Mouse (Mus musculus) gastrocnemius, postnatal 36 days (tissue): ENCODE results near the gene Opcml. TPM values are rescaled to one million over a fixed set of nuclear protein-coding genes. Genes with fewer than 3 reads are reported as not detected.

Experiments
- DNase-seq, 2 experiments: peaks; one replicate each; pipeline ENCODE4 v3.0.0; 2022
- intact Hi-C: fragments of 180-260 bp; cut with DNase I; formaldehyde crosslinking; loops from one replicate; pipeline ENCODE4 v1.15.1; 2025
- total RNA-seq, 2 experiments: library from RNA; stranded (reverse); gene quantifications; 2 replicates each; pipeline ENCODE4 v1.2.3; 2021

Opcml gene
- total RNA-seq, 2 experiments from 2014 or later = 1.0 to 1.5 TPM

DNA sequence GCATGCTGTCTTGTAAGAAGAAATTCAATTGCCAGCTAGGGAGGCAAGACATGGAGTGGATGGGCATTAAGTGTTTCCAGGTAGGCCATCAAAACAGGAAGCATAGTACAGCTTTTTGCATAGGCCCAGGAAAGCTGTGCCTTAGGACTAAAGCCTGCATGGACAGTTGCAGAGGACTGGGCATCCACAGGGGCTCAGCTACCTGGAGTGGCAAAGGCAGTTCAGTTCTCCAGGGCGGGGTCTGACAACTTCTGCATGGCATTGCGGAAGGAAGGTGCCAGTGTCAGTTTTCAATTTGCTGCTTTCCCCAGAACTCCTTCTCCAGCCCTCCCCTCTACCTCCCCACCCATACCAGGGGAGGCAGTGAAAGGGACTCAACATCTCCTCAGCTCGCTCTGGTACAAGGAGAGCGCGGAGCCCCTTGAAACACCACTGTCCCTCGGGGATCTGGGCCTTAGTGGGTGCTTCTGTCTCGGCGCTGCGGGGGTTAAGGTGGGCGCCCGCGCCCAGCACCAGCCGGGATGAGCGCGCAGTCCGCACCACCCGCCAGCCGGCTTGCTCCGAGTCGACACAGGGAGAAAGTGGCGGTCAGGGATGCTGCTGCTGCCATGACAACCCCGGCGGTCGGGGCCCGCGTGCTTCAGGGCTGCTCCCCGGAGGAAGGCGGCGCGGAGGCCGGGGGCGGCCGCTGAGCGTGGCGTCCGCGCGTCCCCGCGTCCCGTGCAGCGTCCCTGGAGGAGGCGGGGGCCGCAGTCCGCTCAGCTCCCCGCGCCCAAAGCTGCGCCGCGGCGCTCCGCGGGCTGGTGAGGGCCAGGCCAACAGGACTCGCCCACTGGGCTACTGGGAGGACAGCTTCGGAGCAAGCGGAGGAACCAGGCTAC is 612.4 kb downstream of the Opcml start:
- no peak for DNase-seq
- intact Hi-C loops = no loop called here

- intact Hi-C loops = no loop called here
- DNase-seq = peak in 1 of 2 experiments; percentile 11
Observed at GRCm38 (mm10) chr9:28403831-28404562, 613.4 kb downstream of the Opcml start.

GRCm38 (mm10) chr9:28404616-28405015 is 614.0 kb downstream of the Opcml start:
- intact Hi-C loops = no loop called here
- no peak for DNase-seq

DNA sequence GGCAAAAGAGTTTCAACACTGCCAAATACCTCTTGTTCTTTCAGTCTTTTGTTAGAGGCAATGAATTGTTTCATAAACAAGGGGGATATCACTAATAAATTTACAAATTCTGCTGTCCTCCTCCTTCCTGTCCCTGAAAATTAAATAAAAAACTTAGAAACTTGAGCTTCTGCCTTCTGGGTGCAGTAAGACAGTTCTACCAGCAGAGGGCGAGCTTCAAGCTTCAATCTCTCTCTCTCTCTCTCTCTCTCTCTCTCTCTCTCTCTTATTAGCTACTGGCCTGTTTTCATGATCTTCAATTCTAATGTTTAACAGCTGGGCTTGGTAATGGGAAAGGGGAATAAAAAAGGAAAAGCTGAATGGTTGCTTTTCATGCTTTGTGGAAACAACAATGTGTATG is 615.2 kb downstream of the Opcml start:
- intact Hi-C loops = no loop called here
- DNase-seq = no peak

DNA sequence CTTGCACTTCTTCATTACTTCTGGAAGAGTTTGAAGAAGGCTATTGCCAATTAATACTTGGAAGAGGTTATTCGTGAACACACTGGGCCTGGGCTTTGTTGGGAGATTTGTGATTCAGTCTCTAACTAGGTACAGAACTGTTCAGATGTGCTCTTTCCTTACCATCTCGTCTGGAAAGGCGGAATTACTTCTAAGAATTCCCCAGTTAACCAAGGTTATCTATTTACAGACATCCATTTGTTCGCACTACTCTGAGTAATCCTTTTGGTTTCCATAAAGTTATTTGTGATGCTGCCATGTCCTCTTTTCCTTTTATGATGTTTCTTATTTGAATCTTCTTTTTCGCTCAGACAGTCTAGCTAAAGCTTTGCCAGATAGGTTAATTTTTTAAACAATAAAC is 630.2 kb downstream of the Opcml start:
- no peak for DNase-seq
- intact Hi-C loops = no loop called here

- DNase-seq = no peak
- intact Hi-C loops = no loop called here
Observed at GRCm38 (mm10) chr9:28423407-28423806, 632.8 kb downstream of the Opcml start.

DNA sequence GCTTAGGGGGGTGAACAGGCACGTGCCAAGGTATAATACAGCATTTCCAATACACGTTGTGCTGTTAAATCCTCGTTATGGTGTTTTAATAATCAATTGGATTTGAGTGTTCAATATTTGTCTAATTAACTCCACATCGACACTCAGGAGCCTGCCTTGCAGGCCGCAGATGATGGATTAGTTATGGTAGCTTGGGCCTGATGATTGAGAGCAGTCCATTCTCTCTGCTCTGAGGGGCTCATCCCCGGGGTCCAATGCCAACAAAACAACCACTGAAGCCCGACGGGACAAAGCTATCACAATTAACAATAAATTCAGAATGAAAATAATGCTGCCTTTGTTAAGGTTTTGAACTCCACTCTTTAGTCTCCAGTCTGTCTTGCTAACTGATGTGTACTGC is 641.6 kb downstream of the Opcml start:
- intact Hi-C loops = no loop called here
- no peak for DNase-seq

DNA sequence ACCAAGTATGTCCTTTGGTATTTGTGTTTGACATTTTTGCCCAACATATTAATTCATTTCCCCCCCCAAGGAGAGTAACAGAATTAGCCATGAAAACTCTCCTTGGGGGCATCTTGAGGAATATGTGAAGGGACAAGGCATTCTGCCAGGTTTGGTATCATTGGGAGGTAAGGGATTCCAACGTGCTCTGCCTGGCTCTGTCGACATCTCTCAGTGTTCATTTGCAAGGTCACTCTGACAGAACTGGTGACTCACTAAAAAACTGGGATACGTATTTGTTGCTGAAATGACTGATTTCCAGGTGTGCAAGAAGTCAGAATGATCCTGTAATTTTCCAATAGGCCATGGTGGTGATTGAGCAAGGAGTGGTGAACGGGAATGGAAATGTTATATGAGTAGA is 648.2 kb downstream of the Opcml start:
- no peak for DNase-seq
- intact Hi-C loops = no loop called here

DNA sequence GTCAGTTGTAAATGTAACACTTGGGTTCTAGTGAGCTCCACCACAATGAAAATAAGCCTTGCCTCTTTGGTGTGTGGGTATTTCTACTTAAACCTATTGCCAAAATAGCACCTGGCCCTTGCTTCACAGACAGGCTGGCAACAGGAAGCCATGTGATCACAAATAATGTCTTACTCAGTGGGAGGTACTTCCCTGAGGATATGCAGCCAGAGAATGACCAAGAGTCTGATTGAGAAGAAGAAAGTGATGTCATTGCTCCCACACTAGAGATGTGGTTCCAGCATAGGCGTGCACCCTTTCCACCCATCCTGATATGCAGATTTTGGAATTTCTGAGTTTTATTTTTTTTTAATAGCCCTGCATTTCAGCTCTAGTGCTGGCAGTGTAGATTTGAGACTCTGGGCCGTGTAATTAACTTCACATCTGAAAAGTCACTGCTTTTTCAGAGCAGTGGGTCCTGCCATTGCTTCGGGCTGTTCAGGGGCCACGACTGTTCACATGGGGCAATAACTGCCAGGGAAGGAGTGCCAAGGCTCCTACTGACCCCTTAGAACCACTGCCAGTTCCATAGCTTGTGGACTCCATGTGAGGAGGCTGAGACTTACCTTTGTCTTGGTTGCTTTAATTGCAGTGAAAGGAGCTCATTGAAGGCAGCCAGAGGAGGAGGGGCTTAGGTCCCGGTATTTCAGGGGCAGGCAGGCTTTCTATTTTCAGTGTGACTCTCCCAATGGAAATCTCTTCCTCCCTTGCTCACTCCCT is 649.0 kb downstream of the Opcml start:
- DNase-seq = no peak
- intact Hi-C loops = no loop called here

DNA sequence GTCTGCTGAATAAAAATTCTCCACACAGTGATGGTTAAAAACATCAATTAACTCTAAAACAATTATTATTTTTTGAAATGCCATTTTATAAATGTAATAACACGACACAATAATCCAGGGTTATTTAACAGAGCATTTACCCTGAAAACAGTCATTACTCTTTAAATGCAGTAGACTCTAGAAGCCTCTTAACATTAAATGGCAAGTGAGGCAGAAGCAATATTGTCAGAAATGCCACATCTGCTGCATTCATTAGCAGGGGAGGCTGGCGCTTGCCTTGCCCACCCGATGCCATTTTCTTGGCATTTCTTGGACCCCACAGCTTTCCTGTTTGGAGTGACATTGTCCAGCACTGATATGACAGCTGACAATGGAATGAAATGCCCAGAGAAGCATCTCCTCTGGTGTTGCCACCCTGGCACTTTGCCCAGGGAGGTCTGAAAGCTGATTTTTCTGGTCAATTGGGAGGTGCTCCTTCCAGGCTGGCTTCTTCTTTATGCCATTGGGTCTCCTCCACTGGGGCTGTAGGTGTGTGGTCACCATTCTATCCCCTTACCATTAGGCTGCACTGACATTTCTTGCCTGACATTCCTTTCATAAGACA is 649.7 kb downstream of the Opcml start:
- intact Hi-C loops = no loop called here
- no peak for DNase-seq

GRCm38 (mm10) chr9:28444485-28444884 is 653.9 kb downstream of the Opcml start:
- DNase-seq = no peak
- intact Hi-C loops = no loop called here

DNA sequence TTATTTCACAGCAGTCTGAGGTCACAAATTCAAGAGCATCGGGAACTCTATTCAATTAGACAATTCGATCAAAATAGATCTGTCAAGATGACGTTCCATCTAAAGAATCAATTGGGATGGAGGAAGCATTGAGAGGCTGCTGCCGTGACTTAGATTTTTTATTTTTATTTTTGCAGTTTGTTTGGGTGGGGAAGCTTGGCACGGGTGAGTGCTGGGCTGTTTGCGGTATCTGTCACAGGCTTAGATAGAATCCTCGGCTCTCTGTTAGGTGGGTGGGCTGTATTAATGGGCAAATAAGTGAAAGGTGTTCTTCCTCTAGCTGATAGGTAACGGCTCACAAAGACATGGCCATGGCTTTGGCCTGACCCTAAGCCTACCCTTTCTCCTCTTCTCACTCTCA is 654.4 kb downstream of the Opcml start:
- intact Hi-C loops = no loop called here
- no peak for DNase-seq

DNA sequence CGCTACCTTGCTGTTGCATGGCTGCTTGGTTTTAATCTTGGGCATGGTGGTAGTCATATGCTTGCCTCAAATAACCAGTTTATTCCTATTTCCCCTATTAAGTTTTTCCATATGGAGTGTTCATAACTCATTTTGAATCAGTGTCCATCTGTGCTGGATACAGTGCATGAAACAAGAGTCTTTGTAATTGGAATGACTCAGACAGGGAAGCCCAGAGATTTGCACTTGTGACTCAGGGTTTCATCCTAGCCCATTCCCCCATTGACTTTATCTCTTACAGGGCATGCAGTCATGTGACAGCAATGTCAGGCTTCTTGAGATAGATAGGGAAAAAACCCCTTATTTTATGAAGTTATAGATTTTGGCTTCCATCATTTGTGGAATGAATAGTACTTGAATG is 655.3 kb downstream of the Opcml start:
- intact Hi-C loops = no loop called here

GRCm38 (mm10) chr9:28446278-28447064 is 655.9 kb downstream of the Opcml start:
- intact Hi-C loops = no loop called here
- DNase-seq = no peak

More for the DNA sequence above, 655.3 kb downstream of the Opcml start:
- no peak for DNase-seq

DNA sequence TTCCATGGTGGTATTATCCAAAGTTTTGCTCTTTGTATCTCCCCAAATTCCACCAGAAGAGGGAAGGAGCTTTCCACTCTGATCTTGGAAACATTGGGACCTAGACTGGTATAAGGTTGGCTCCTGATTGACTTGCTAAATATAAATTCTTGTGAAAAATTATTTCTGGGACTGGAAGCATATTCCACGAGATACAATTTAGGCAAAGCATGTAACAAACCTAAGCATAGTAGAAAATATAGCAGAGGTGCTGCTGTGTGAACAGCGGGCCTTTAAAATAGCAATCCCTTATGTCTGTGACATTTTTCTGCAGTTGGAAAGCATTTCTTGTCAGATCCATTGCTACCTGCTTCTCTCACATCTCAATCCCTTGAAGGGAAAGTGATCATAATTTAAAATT is 661.9 kb downstream of the Opcml start:
- no peak for DNase-seq
- intact Hi-C loops = no loop called here

GRCm38 (mm10) chr9:28453062-28453461 is 662.5 kb downstream of the Opcml start:
- intact Hi-C loops = no loop called here
- DNase-seq = no peak

DNA sequence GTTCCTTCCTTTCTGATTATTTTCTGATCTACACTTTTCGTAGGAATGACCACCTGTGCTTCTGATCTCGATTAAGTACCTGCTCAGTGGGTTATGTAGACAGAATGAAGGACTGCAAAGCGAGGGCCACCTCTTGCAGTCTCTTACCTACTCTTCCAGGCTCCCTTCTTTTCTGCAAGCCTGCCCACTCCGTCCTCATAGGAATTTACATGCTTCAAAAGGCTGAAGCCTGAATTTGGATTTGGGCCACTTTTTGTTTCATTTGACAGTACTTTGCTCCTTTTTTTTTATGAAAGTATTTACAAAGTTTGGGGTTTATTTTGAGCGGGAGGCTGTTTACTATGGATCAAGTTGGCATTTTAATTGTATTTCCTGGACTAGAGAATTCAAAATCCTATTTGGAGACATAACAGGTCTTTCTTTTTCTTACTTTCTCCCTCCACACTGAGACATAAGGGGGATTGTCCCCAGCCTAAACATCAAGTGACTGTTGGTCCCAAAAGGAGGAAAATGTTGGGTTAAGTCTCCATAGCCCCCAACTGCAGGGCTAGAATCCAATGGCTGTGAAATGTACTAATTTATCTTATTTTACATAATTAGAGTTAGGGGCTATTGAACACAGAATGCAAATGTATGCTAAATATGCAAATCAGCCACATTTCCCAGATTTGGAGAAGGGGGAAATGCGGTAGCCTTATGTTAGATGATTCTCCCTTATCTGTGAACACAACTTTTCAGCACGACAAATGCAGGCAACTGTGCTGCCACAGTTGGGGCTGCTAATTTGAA is 667.6 kb downstream of the Opcml start:
- intact Hi-C loops = no loop called here
- no peak for DNase-seq

DNA sequence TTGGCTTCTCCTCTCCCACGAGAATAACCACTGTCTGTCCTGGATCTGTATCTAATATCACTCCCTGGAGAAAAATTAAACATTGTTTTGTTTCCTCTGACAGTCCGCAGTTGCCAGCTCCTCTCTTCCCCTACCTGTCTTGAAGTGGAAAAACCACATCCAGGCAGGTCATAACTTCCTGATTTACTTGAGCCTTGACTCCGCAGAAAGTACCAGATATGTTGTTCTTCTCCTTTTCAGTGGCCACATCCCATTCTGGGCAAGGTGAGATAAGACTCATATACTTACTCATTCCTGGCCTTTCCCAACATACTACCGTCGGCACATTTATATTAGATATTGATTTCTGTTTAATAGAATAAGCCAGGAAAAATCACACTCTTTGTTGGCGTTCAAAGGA is 673.0 kb downstream of the Opcml start:
- intact Hi-C loops = no loop called here
- no peak for DNase-seq

- intact Hi-C loops = no loop called here
- no peak for DNase-seq
Observed at GRCm38 (mm10) chr9:28469419-28469818, 678.8 kb downstream of the Opcml start.
